Mouse (Mus musculus): ENCODE data around the gene Lipa. TPM values are rescaled to one million over a fixed set of nuclear protein-coding genes. Genes with fewer than 3 reads are reported as not detected.

Lipa gene
- polyA plus RNA-seq, 1 experiment from 2014 or later: 48.0 TPM

- Histone ChIP-seq H3K36me3 (ENCODE audit: insufficient read depth, low read length) (0 out of 2 replicates have a peak, but pooled peaks cover 6% of the 10 kb centered on the region), H3K4me1 (replicated peaks; ENCODE audit: insufficient read depth, low read length) (no peaks in the 10 kb centered on the region), H3K9ac (ENCODE audit: low read depth, low read length) (no peak overlapping the region), H3K4me2 (ENCODE audit: low read length) (no peak overlapping the region), H3K27me3 (ENCODE audit: insufficient read depth, low read length) (no peaks in the 10 kb centered on the region), H3K4me3 (replicated peaks; ENCODE audit: low read depth, low read length) (no peak overlapping the region), H3K27ac (0 out of 2 replicates have a peak overlapping the region, but pooled peaks have one; percentile 25), H3K9me3 (replicated peaks; ENCODE audit: low read length) (no peaks in the 10 kb centered on the region)
- ATAC-seq (replicated peaks; ENCODE audit: low FRiP score, low read depth) (peak; percentile 76), DNase-seq (ENCODE audit: low spot score) (no peak)
- no peak for TF ChIP-seq CTCF (IDR thresholded peaks at IDR 0.05; ENCODE audit: low read depth)
- 71% methylated on average over 8 of the region's 8 CpGs for WGBS
Observed at GRCm38 (mm10) chr19:34511528-34511927, 15.7 kb downstream of the Lipa start.

GRCm38 (mm10) chr19:34510717-34511116 is 16.6 kb downstream of the Lipa start:
- 86% methylated on average over 5 of the region's 5 CpGs for WGBS
- TF ChIP-seq CTCF (IDR thresholded peaks at IDR 0.05; ENCODE audit: low read depth): no peak
- ATAC-seq (replicated peaks; ENCODE audit: low FRiP score, low read depth): no peak

GRCm38 (mm10) chr19:34505161-34505721 is 22.0 kb downstream of the Lipa start:
- no peaks in the 10 kb centered on the region for H3K27me3 ChIP-seq (ENCODE audit: insufficient read depth, low read length)
- 0 out of 2 replicates have a peak, but pooled peaks cover 10% of the 10 kb centered on the region for H3K36me3 ChIP-seq (ENCODE audit: insufficient read depth, low read length)
- H3K4me2 ChIP-seq (ENCODE audit: low read length): no peak overlapping the region
- 81% methylated on average over 12 of the region's 12 CpGs for whole genome bisulfite sequencing
- H3K9ac ChIP-seq (ENCODE audit: low read depth, low read length): no peak overlapping the region
- no peak overlapping the region for H3K4me3 ChIP-seq (replicated peaks; ENCODE audit: low read depth, low read length)
- ATAC-seq (replicated peaks; ENCODE audit: low FRiP score, low read depth) (peak; percentile 61; the same call in 1 of the 2 replicates), DNase-seq (ENCODE audit: low spot score) (no peak)
- no peak for TF ChIP-seq CTCF (IDR thresholded peaks at IDR 0.05; ENCODE audit: low read depth)
- H3K9me3 ChIP-seq (replicated peaks; ENCODE audit: low read length): no peaks in the 10 kb centered on the region
- H3K27ac ChIP-seq: no peak overlapping the region
- H3K4me1 ChIP-seq (replicated peaks; ENCODE audit: insufficient read depth, low read length): no peaks in the 10 kb centered on the region

More at GRCm38 (mm10) chr19:34510717-34511116, 16.6 kb downstream of the Lipa start:
- DNase-seq (ENCODE audit: low spot score): no peak
- Histone ChIP-seq H3K4me3 (replicated peaks; ENCODE audit: low read depth, low read length) (no peak overlapping the region), H3K27ac (no peak overlapping the region), H3K9me3 (replicated peaks; ENCODE audit: low read length) (no peaks in the 10 kb centered on the region), H3K36me3 (ENCODE audit: insufficient read depth, low read length) (0 out of 2 replicates have a peak, but pooled peaks cover 10% of the 10 kb centered on the region), H3K4me2 (ENCODE audit: low read length) (no peak overlapping the region), H3K4me1 (replicated peaks; ENCODE audit: insufficient read depth, low read length) (no peaks in the 10 kb centered on the region), H3K27me3 (ENCODE audit: insufficient read depth, low read length) (no peaks in the 10 kb centered on the region), H3K9ac (ENCODE audit: low read depth, low read length) (no peak overlapping the region)

GRCm38 (mm10) chr19:34500763-34501162 is 26.5 kb downstream of the Lipa start:
- Histone ChIP-seq H3K36me3 (ENCODE audit: insufficient read depth, low read length) (peaks cover 5% of the 10 kb centered on the region; the same call in 1 of the 2 replicates), H3K9ac (ENCODE audit: low read depth, low read length) (no peak overlapping the region), H3K4me2 (ENCODE audit: low read length) (no peak overlapping the region), H3K4me3 (replicated peaks; ENCODE audit: low read depth, low read length) (no peak overlapping the region), H3K27ac (no peak overlapping the region), H3K27me3 (ENCODE audit: insufficient read depth, low read length) (no peaks in the 10 kb centered on the region), H3K4me1 (replicated peaks; ENCODE audit: insufficient read depth, low read length) (no peaks in the 10 kb centered on the region), H3K9me3 (replicated peaks; ENCODE audit: low read length) (no peaks in the 10 kb centered on the region)
- TF ChIP-seq CTCF (IDR thresholded peaks at IDR 0.05; ENCODE audit: low read depth): peak; percentile 81
- DNase-seq (ENCODE audit: low spot score) (peak; percentile 87), ATAC-seq (replicated peaks; ENCODE audit: low FRiP score, low read depth) (peak; percentile 74)
- 52% methylated on average over 4 of the region's 4 CpGs for WGBS

- TF ChIP-seq CTCF (IDR thresholded peaks at IDR 0.05; ENCODE audit: low read depth): no peak
- Histone ChIP-seq H3K27me3 (ENCODE audit: insufficient read depth, low read length) (no peaks in the 10 kb centered on the region), H3K4me2 (ENCODE audit: low read length) (no peak overlapping the region), H3K4me1 (replicated peaks; ENCODE audit: insufficient read depth, low read length) (no peaks in the 10 kb centered on the region), H3K36me3 (ENCODE audit: insufficient read depth, low read length) (peaks cover 13% of the 10 kb centered on the region; the same call in 1 of the 2 replicates), H3K9me3 (replicated peaks; ENCODE audit: low read length) (no peaks in the 10 kb centered on the region), H3K4me3 (replicated peaks; ENCODE audit: low read depth, low read length) (no peak overlapping the region), H3K9ac (ENCODE audit: low read depth, low read length) (no peak overlapping the region), H3K27ac (no peak overlapping the region)
- no peak for DNase-seq (ENCODE audit: low spot score)
- 71% methylated on average over 1 of the region's 1 CpGs for whole genome bisulfite sequencing
- no peak for ATAC-seq (replicated peaks; ENCODE audit: low FRiP score, low read depth)
Observed at GRCm38 (mm10) chr19:34496353-34496752, 30.9 kb downstream of the Lipa start.

GRCm38 (mm10) chr19:34493859-34494258 is 33.4 kb downstream of the Lipa start:
- Histone ChIP-seq H3K9me3 (replicated peaks; ENCODE audit: low read length) (no peaks in the 10 kb centered on the region), H3K27ac (no peak overlapping the region), H3K27me3 (ENCODE audit: insufficient read depth, low read length) (no peaks in the 10 kb centered on the region), H3K36me3 (ENCODE audit: insufficient read depth, low read length) (peaks cover 13% of the 10 kb centered on the region; the same call in 1 of the 2 replicates), H3K4me3 (replicated peaks; ENCODE audit: low read depth, low read length) (no peak overlapping the region), H3K9ac (ENCODE audit: low read depth, low read length) (no peak overlapping the region), H3K4me1 (replicated peaks; ENCODE audit: insufficient read depth, low read length) (no peaks in the 10 kb centered on the region), H3K4me2 (ENCODE audit: low read length) (no peak overlapping the region)
- ATAC-seq (replicated peaks; ENCODE audit: low FRiP score, low read depth) (no peak), DNase-seq (ENCODE audit: low spot score) (no peak)
- 91% methylated on average over 4 of the region's 4 CpGs for WGBS
- no peak for TF ChIP-seq CTCF (IDR thresholded peaks at IDR 0.05; ENCODE audit: low read depth)
